ENCODE assay signal across 20 mouse cellular contexts in the genomic region with DNA sequence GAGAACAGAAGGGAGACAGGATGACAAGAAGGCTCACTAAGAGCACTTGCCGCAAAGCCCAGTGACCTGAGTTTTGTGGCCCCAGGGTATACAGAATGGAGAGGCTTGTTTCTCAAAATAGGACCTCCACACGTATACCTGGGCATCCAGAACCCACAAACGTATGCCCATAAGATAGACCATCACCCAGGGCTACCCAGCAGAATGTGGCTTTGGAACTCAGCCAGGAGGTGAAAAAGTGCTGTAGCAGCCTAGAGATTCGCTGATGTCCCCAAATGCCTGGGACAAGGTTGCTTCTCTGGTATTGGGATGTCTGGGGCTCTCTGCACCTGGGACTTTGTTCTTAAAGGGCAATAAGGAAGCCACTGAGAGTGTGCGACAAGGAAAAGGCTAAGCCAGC. TPM values are rescaled to one million over a fixed set of nuclear protein-coding genes. Genes with fewer than 3 reads are reported as not detected.
DNase-seq lines count a peak whose midpoint lies in the region; ATAC-seq and TF ChIP-seq lines count a peak whose summit lies in the region.
"Had no signal": no experiment of that assay in that cellular context is flagged by ENCODE, and none has a peak within 500 bp of the region (broad histone marks: within the 10 kb centered on the region; RNA-seq: fewer than 3 reads in every experiment).

No protein-coding gene starts in this region.

- no peaks in the 10 kb centered on the region for H3K36me3 ChIP-seq in ES-E14 (ENCODE audit: control insufficient read depth, insufficient read depth, low read length, poor library complexity, severe bottlenecking)
- H3K36me3 ChIP-seq in MEL (ENCODE audit: control insufficient read depth in 1 of 2, insufficient read depth in 2 of 2, low read length in 2 of 2), result peaks cover 0 to 36% of the 10 kb centered on the region in 2 experiments; a peak in 2 of 4 replicates
- H3K36me3 ChIP-seq in liver, embryonic 12.5 days, result no peaks in the 10 kb centered on the region
- H3K36me3 ChIP-seq: embryonic facial prominence, embryonic 10.5 days; forebrain, embryonic 10.5 days; limb, embryonic 10.5 days; neural tube, embryonic 15.5 days had no signal

- in situ Hi-C loops in ES-E14 (cut with MboI; ENCODE audit: low sequenced_read_pairs in 2 of 2, unreplicated experiment in 2 of 2), result no loop called here

- no peak for TF ChIP-seq POLR2A in MEL (IDR thresholded peaks at IDR 0.05; ENCODE audit: control insufficient read depth in 1 of 2, insufficient read depth in 1 of 2, low read depth in 1 of 2, low read length in 2 of 2, poor library complexity in 1 of 2)

- peak overlapping the region; percentile 71; the same call in 1 of the 2 replicates for H3K4me2 ChIP-seq in liver, embryonic 12.5 days
- H3K4me2 ChIP-seq: heart, embryonic 11.5 days; neural tube, embryonic 15.5 days had no signal

- ATAC-seq in liver, embryonic 12.5 days, result no peak
- ATAC-seq in erythroblast, adult 5-6 weeks (replicated peaks; ENCODE audit: low FRiP score, poor library complexity, severe bottlenecking), result no peak
- ATAC-seq: forebrain, postnatal 0 days; lung, postnatal 0 days had no signal

- H3K9me3 ChIP-seq in ES-E14 (ENCODE audit: control insufficient read depth, insufficient read depth, low read depth, low read length), result no peaks in the 10 kb centered on the region
- no peaks in the 10 kb centered on the region for H3K9me3 ChIP-seq in MEL (replicated peaks; ENCODE audit: insufficient read depth, low read length)
- no peaks in the 10 kb centered on the region for H3K9me3 ChIP-seq in liver, embryonic 12.5 days (replicated peaks)
- H3K9me3 ChIP-seq: embryonic facial prominence, embryonic 10.5 days; limb, embryonic 10.5 days; neural tube, embryonic 15.5 days had no signal

- H3K79me2 ChIP-seq in MEL (ENCODE audit: control insufficient read depth, insufficient read depth, low read length, poor library complexity), result no peaks in the 10 kb centered on the region; the same call in 1 of the 2 replicates

- H3K4me1 ChIP-seq in ES-E14 (ENCODE audit: control insufficient read depth in 2 of 2, insufficient read depth in 2 of 2, low read length in 2 of 2, poor library complexity in 1 of 2) (peaks cover 7 to 45% of the 10 kb centered on the region in 2 experiments; a peak in 3 of 4 replicates), MEL (ENCODE audit: control insufficient read depth in 1 of 2, insufficient read depth in 2 of 2, low read length in 2 of 2) (peaks cover 24 to 45% of the 10 kb centered on the region in 2 experiments)
- H3K4me1 ChIP-seq in liver, embryonic 12.5 days, result peaks cover 81% of the 10 kb centered on the region

- H3K27me3 ChIP-seq in MEL (ENCODE audit: control insufficient read depth in 1 of 2, insufficient read depth in 2 of 2, low read length in 2 of 2), result no peaks in the 10 kb centered on the region
- no peaks in the 10 kb centered on the region for H3K27me3 ChIP-seq in liver, embryonic 12.5 days (replicated peaks)
- H3K27me3 ChIP-seq: neural tube, embryonic 15.5 days had no signal

- H3K27ac ChIP-seq in ES-E14 (ENCODE audit: insufficient read depth, low read depth, low read length, poor library complexity, severe bottlenecking), result peak overlapping the region; percentile 26; the same call in 1 of the 2 replicates
- H3K27ac ChIP-seq in MEL (ENCODE audit: control insufficient read depth, low read depth, low read length), result peak overlapping the region; percentile 94
- peak overlapping the region; percentile 99 for H3K27ac ChIP-seq in liver, embryonic 12.5 days
- H3K27ac ChIP-seq: embryonic facial prominence, embryonic 10.5 days; limb, embryonic 10.5 days; neural tube, embryonic 15.5 days had no signal

- peak; percentile 35 to 54 for TF ChIP-seq EP300 in MEL (IDR thresholded peaks at IDR 0.05; ENCODE audit: low read depth in 1 of 2, low read length in 2 of 2)

- TF ChIP-seq RAD21 in MEL (IDR thresholded peaks at IDR 0.05; ENCODE audit: low read depth, low read length), result no peak

- H3K9ac ChIP-seq in ES-E14 (ENCODE audit: insufficient read depth, low read depth, low read length, poor library complexity, severe bottlenecking) (peak overlapping the region; percentile 37; the same call in 1 of the 2 replicates), MEL (ENCODE audit: control insufficient read depth, low read depth, low read length, poor library complexity, severe bottlenecking) (no peak overlapping the region; the same call in none of the 2 replicates)
- peak overlapping the region; percentile 69; the same call in 1 of the 2 replicates for H3K9ac ChIP-seq in liver, embryonic 12.5 days
- H3K9ac ChIP-seq: forebrain, postnatal 0 days; neural tube, embryonic 15.5 days had no signal

- no peak for TF ChIP-seq CTCF in MEL (IDR thresholded peaks at IDR 0.05 in 2 of 3, conservative IDR thresholded peaks at IDR 0.05 in 1 of 3; ENCODE audit: control insufficient read depth in 1 of 3, insufficient read depth in 1 of 3, low read depth in 2 of 3, low read length in 3 of 3, poor library complexity in 1 of 3, severe bottlenecking in 1 of 3)

- H3K4me3 ChIP-seq in ES-E14 (ENCODE audit: insufficient read depth in 1 of 2, low read depth in 1 of 2, low read length in 2 of 2, poor library complexity in 1 of 2, severe bottlenecking in 1 of 2) (no peak overlapping the region), MEL (ENCODE audit: control insufficient read depth in 1 of 2, insufficient read depth in 1 of 2, low read depth in 2 of 2, low read length in 2 of 2) (no peak overlapping the region)
- H3K4me3 ChIP-seq in liver, embryonic 12.5 days, result no peak overlapping the region
- H3K4me3 ChIP-seq: embryonic facial prominence, embryonic 10.5 days; forebrain, embryonic 10.5 days; limb, embryonic 10.5 days; neural tube, embryonic 15.5 days had no signal

- 80% methylated on average over 5 of the region's 5 CpGs for WGBS in liver, embryonic 12.5 days (ENCODE audit: insufficient replicate concordance)

- DNase-seq in ES-E14 (ENCODE audit: low read depth, low spot score), result no peak
- peak; percentile 60 for DNase-seq in MEL (ENCODE audit: low read depth, low spot score)
- peak; percentile 18 for DNase-seq in naive thymus-derived CD4-positive, alpha-beta T cell, adult 2 months (ENCODE audit: low read depth)
- no peak for DNase-seq in frontal cortex, adult 2 months (ENCODE audit: extremely low spot score in 1 of 2, low spot score in 1 of 2)
- DNase-seq in T-cell, adult 2 months (ENCODE audit: low spot score), result no peak
- DNase-seq: cerebellum, adult 11-12 months; cerebellum, postnatal 10 days; forebrain, postnatal 0 days; heart, postnatal 10 days; kidney, adult 8-10 months; kidney, postnatal 14 days; thymus, postnatal 14 days had no signal

TF ChIP-seq in ES-E14, 5 proteins besides CTCF, POLR2A, EP300 and RAD21:
- TF ChIP-seq HCFC1 (IDR thresholded peaks at IDR 0.05; ENCODE audit: borderline replicate concordance, insufficient read depth, low read length) (no peak), MAFK (IDR thresholded peaks at IDR 0.05; ENCODE audit: insufficient read depth, low read depth, low read length) (no peak), ZC3H11A (IDR thresholded peaks at IDR 0.05; ENCODE audit: borderline replicate concordance, low read depth, low read length) (no peak), ZNF384 (IDR thresholded peaks at IDR 0.05; ENCODE audit: low read depth, low read length) (no peak), CHD2 (IDR thresholded peaks at IDR 0.05; ENCODE audit: low read depth, low read length) (no peak)

TF ChIP-seq in MEL, 35 proteins besides CTCF, POLR2A, EP300 and RAD21 (continues in another document):
- TF ChIP-seq MAFK (IDR thresholded peaks at IDR 0.05; ENCODE audit: borderline replicate concordance, low read depth, low read length) (no peak), RCOR1 (IDR thresholded peaks at IDR 0.05; ENCODE audit: low read depth, low read length) (peak; percentile 32; the same call in 1 of the 2 replicates), BHLHE40 (IDR thresholded peaks at IDR 0.05; ENCODE audit: borderline replicate concordance, low read depth, low read length) (no peak), E2F4 (IDR thresholded peaks at IDR 0.05; ENCODE audit: borderline replicate concordance, low read depth, low read length) (no peak), ETS1 (IDR thresholded peaks at IDR 0.05; ENCODE audit: low read depth, low read length) (peak; percentile 61), USF2 (IDR thresholded peaks at IDR 0.05; ENCODE audit: borderline replicate concordance in 1 of 2, insufficient read depth in 1 of 2, low read depth in 1 of 2, low read length in 2 of 2) (no peak), ZC3H11A (IDR thresholded peaks at IDR 0.05; ENCODE audit: low read depth, low read length) (no peak), POLR2AphosphoS5 (IDR thresholded peaks at IDR 0.05; ENCODE audit: borderline replicate concordance, low read depth, low read length) (no peak), ZNF384 (IDR thresholded peaks at IDR 0.05; ENCODE audit: low read depth, low read length) (no peak)

RNA-seq across cellular contexts. Expression of gene Actb, which starts 15.7 kb away (rescaled TPM):
- total RNA-seq in ES-E14 (2012; rRNA removed), result 3,755 and 4,692 TPM in 2 replicates
- total RNA-seq in MEL (2012; rRNA removed), result 3,019 and 3,042 TPM in 2 replicates
- 1,000 to 10,000 TPM; 1,403 to 4,417 TPM for polyA plus RNA-seq in MEL (2012; ENCODE audit: insufficient read depth in 1 of 2, insufficient read length in 2 of 2, low read depth in 1 of 2, low replicate concordance in 2 of 2, missing spikeins in 1 of 2)
- polyA plus RNA-seq in liver, embryonic 12.5 days (2016; fragmentation: Nextera tagmentation; extraction: Ambion mirVana), result 7,775 and 7,997 TPM in 2 replicates
- total RNA-seq in erythroblast, adult 5-6 weeks (2015; ENCODE audit: low replicate concordance), result 4,143 and 4,236 TPM in 2 replicates
- total RNA-seq in erythroblast, adult 5-6 weeks (2017; ENCODE audit: low replicate concordance), result 1,451 and 2,396 TPM in 2 replicates
- 2,513 and 2,530 TPM in 2 replicates for polyA plus RNA-seq in frontal cortex, adult 2 months (2012; rRNA removed)

RNA-seq across cellular contexts. Expression of gene Fbxl18, which starts 27.0 kb away (rescaled TPM):
- total RNA-seq in ES-E14 (2012; rRNA removed) (20.1 and 27.1 TPM in 2 replicates), MEL (2012; rRNA removed) (3.9 and 4.6 TPM in 2 replicates)
- 1 to 10 TPM in 1 of 2 experiments, not detected in 1; 7.4 TPM for polyA plus RNA-seq in MEL (2012; ENCODE audit: insufficient read depth in 1 of 2, insufficient read length in 2 of 2, low read depth in 1 of 2, low replicate concordance in 2 of 2, missing spikeins in 1 of 2)
- 5.8 and 6.1 TPM in 2 replicates for polyA plus RNA-seq in liver, embryonic 12.5 days (2016; fragmentation: Nextera tagmentation; extraction: Ambion mirVana)
- 0.84 and 8.3 TPM in 2 replicates for total RNA-seq in erythroblast, adult 5-6 weeks (2015; ENCODE audit: low replicate concordance)
- 0.56 and 1.4 TPM in 2 replicates for total RNA-seq in erythroblast, adult 5-6 weeks (2017; ENCODE audit: low replicate concordance)
- polyA plus RNA-seq in frontal cortex, adult 2 months (2012; rRNA removed), result 20.2 and 22.4 TPM in 2 replicates

RNA-seq across cellular contexts. Expression of gene Fscn1, which starts 37.9 kb away (rescaled TPM):
- 161 and 310 TPM in 2 replicates for total RNA-seq in ES-E14 (2012; rRNA removed)
- total RNA-seq in MEL (2012; rRNA removed), result not detected in 2 replicates
- not detected for polyA plus RNA-seq in MEL (2012; ENCODE audit: insufficient read depth in 1 of 2, insufficient read length in 2 of 2, low read depth in 1 of 2, low replicate concordance in 2 of 2, missing spikeins in 1 of 2)
- polyA plus RNA-seq in liver, embryonic 12.5 days (2016; fragmentation: Nextera tagmentation; extraction: Ambion mirVana), result 69.1 and 69.4 TPM in 2 replicates
- total RNA-seq in erythroblast, adult 5-6 weeks (2015; ENCODE audit: low replicate concordance), result not detected in 2 replicates
- total RNA-seq in erythroblast, adult 5-6 weeks (2017; ENCODE audit: low replicate concordance), result not detected in 2 replicates
- polyA plus RNA-seq in frontal cortex, adult 2 months (2012; rRNA removed), result 304 and 315 TPM in 2 replicates

Comparison
In these comparisons a context has a peak if more than half of its experiments do, and no peak if none do; other contexts are left out.
1. DNase-seq: peak in MEL (single experiment) and naive thymus-derived CD4-positive, alpha-beta T cell, adult 2 months (single experiment); none in ES-E14 (single experiment), frontal cortex, adult 2 months (0 of 2) and T-cell, adult 2 months (single experiment).
2. H3K27ac ChIP-seq: peak in every context shown above with its lines; median percentile 99 in liver, embryonic 12.5 days; 94 in MEL; 26 in ES-E14.
3. RNA of gene Fscn1, which starts 37.9 kb away (total RNA-seq): 161 to 310 TPM in ES-E14; not detected in MEL and not detected in erythroblast, adult 5-6 weeks; every median in the first group is over 100 times any median in the second.